Mouse (Mus musculus) forebrain, embryonic 16.5 days (tissue): ENCODE measurements at regions not wholly inside any gene's neighbourhood (a gene's known extent, or its start where the extent isn't known, plus 50 kb on each side); places are given as distances from the start of the nearest gene placed in this dataset.

Experiments
- ATAC-seq: fragments of 200-750 bp; cut with Nextera tagmentation; 2 replicates; pipeline ENCODE4 v1.8.0; 2017; ENCODE audit warnings: mild to moderate bottlenecking, moderate library complexity
- H3K27ac ChIP-seq: fragments of 300-500 bp; sonication (generic); 2 replicates; pipeline ENCODE4 v1.5.1; 2014; ENCODE audit warnings: low read length, control low read depth
- H3K27me3 ChIP-seq: fragments of 300-500 bp; sonication (generic); replicated peaks from 2 replicates; pipeline ENCODE4 v1.6.1; 2014; ENCODE audit warnings: low read length; ENCODE audit not compliant: control insufficient read depth, insufficient read depth
- H3K36me3 ChIP-seq: fragments of 300-500 bp; sonication (generic); 2 replicates; pipeline ENCODE4 v1.6.1; 2014; ENCODE audit not compliant: control insufficient read depth, insufficient read depth
- H3K4me1 ChIP-seq: fragments of 300-500 bp; sonication (generic); replicated peaks from 2 replicates; pipeline ENCODE4 v1.6.1; 2014; ENCODE audit warnings: low read length; ENCODE audit not compliant: control insufficient read depth, insufficient read depth
- H3K4me2 ChIP-seq: fragments of 300-500 bp; sonication (generic); 2 replicates; pipeline ENCODE4 v1.6.1; 2014; ENCODE audit warnings: mild to moderate bottlenecking, low read length, control low read depth
- H3K4me3 ChIP-seq: fragments of 300-500 bp; sonication (generic); replicated peaks from 2 replicates; pipeline ENCODE4 v1.5.1; 2014; ENCODE audit warnings: mild to moderate bottlenecking, low read length, control low read depth
- H3K9ac ChIP-seq: fragments of 300-500 bp; sonication (generic); replicated peaks from 2 replicates; pipeline ENCODE4 v1.6.1; 2014; ENCODE audit warnings: low read depth, low read length, control low read depth
- H3K9me3 ChIP-seq: fragments of 300-500 bp; sonication (generic); 2 replicates; pipeline ENCODE4 v1.6.1; 2016; ENCODE audit warnings: low read length; ENCODE audit not compliant: control insufficient read depth
- WGBS: fragments of 180-500 bp; shearing (Covaris S2); extraction: QIAGEN DNeasy Blood & Tissue Kit; methylation state at CpG from one replicate; pipeline ENCODE4 v1.1.7; 2014; 5-methylcytosine and 5-hydroxymethylcytosine counted together

DNA sequence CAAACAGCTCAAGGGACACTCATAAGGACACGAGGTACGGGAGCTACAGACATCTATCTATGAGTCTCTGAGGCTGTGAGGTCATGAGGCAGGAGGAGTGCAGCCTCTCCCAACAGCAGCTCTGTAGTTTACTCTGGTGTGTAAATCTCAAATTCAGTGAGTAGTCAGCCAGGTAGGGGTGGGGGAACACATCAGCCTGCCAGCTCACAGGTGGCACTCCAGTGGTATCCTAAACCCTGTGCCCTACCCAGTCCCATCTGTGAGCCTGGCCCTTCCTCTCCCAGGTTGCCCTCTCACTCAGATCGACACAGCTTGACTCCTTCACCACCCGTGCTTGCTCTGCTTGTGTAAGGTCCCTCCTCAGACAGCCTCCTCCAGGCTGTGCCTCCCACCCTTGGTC is 202.2 kb downstream of the Sipa1l2 start:
- no peak overlapping the region for H3K27ac ChIP-seq
- H3K4me1 ChIP-seq: 0 out of 2 replicates have a peak, but pooled peaks cover 4% of the 10 kb centered on the region
- H3K36me3 ChIP-seq: no peaks in the 10 kb centered on the region
- no peak overlapping the region for H3K9ac ChIP-seq
- H3K27me3 ChIP-seq: no peaks in the 10 kb centered on the region
- no peaks in the 10 kb centered on the region for H3K9me3 ChIP-seq
- no peak overlapping the region for H3K4me3 ChIP-seq
- 80% methylated on average over 4 of the region's 4 CpGs for WGBS
- no peak for ATAC-seq
- H3K4me2 ChIP-seq: no peak overlapping the region

DNA sequence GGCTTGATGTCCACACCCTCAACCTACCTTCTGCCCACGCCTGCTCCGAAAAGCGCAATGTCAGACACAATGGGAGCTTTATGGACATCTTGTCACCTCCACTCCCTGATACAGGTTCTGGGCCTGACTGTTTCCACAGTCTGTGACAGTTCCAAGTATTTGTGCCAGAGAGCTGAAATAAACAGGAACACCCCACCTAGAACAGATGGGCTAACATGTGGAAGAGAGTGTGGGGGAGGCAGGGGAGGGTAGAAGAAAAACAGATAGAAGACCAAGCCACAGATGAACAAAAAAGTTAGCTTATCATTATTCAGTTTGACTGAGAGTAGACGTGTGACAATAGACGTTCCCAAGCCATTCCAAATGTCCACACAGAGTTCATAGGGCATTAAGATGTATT is 204.6 kb downstream of the Sipa1l2 start:
- ATAC-seq: no peak
- H3K27me3 ChIP-seq: no peaks in the 10 kb centered on the region
- no peak overlapping the region for H3K4me3 ChIP-seq
- peaks cover 4% of the 10 kb centered on the region for H3K9me3 ChIP-seq
- 72% methylated on average over 5 of the region's 5 CpGs for WGBS
- H3K36me3 ChIP-seq: no peaks in the 10 kb centered on the region
- 0 out of 2 replicates have a peak, but pooled peaks cover 4% of the 10 kb centered on the region for H3K4me1 ChIP-seq
- H3K4me2 ChIP-seq: no peak overlapping the region
- H3K27ac ChIP-seq: no peak overlapping the region
- H3K9ac ChIP-seq: no peak overlapping the region

DNA sequence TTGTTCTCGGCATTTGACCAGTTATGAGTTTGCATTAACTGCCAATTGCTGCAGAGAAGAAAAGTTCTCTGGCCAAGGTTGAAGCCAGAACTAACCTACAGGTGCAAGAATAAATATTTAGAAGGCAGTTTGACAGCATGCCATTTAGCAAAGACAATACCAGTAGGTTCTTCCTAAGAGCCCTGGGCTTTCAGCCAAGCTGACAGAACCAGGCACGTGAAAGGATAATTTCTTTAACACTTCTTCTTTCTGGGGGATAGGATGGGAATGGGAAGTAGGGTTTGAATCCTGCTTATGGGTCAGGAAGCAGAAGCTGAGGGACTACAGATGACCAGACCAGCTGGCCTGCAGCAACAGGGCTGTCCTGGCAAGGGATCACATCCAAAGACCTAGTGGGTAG is 210.2 kb downstream of the Sipa1l2 start:
- H3K27me3 ChIP-seq: no peaks in the 10 kb centered on the region
- ATAC-seq: no peak
- WGBS: 46% methylated on average over 2 of the region's 2 CpGs
- H3K27ac ChIP-seq: no peak overlapping the region
- no peaks in the 10 kb centered on the region for H3K36me3 ChIP-seq
- peaks cover 4% of the 10 kb centered on the region for H3K4me1 ChIP-seq
- no peak overlapping the region for H3K9ac ChIP-seq
- H3K9me3 ChIP-seq: peaks cover 9% of the 10 kb centered on the region
- H3K4me3 ChIP-seq: no peak overlapping the region
- no peak overlapping the region for H3K4me2 ChIP-seq

DNA sequence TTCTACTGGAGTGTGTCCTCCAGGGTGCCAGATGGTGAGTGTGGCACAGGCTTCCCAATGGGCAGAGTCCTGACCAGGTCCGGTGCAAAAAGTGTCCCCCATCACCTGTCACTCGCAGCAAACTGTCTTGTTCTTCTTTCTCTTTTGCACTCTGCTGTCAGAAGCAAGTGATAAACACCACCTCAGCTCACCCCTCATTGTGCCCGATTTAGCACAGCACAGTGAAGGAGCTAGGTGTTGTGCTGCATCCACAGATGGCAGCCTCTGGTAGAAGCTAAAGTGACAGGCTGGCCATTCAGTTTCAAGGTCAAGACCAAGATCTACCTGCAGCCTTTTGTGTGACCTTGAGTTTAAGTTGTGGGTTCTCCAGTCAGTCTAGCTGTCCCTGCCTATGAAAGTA is 211.8 kb downstream of the Sipa1l2 start:
- 86% methylated on average over 3 of the region's 3 CpGs for WGBS
- H3K27ac ChIP-seq: no peak overlapping the region
- no peaks in the 10 kb centered on the region for H3K36me3 ChIP-seq
- H3K9me3 ChIP-seq: peaks cover 9% of the 10 kb centered on the region
- H3K4me3 ChIP-seq: no peak overlapping the region
- no peak for ATAC-seq
- peaks cover 4% of the 10 kb centered on the region for H3K4me1 ChIP-seq
- H3K4me2 ChIP-seq: no peak overlapping the region
- H3K9ac ChIP-seq: no peak overlapping the region
- no peaks in the 10 kb centered on the region for H3K27me3 ChIP-seq

DNA sequence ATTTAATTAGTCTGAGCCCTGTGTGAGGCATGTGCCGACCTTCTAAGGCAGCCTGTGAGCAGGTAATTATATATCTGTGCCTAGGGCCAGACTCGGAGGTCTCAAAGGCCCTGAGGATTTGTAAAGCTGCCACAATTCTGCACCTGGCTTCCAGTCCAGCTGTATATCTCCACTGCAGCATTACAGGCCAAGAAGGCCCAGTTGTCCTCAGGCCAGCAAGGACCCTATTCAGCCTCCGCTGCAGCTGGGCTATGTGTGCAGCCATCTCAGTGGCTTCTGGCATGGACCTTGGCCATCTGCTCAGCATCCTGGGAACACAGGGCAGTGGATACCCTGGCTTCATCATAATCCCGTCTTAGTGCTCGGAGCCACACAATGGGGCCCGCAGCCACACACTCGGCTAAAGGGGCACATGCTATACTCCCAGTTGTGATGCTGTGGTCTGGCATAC is 214.5 kb downstream of the Sipa1l2 start:
- H3K9me3 ChIP-seq: peaks cover 6% of the 10 kb centered on the region
- H3K4me3 ChIP-seq: no peak overlapping the region
- ATAC-seq: no peak
- no peak overlapping the region for H3K27ac ChIP-seq
- peaks cover 4% of the 10 kb centered on the region for H3K4me1 ChIP-seq
- no peak overlapping the region for H3K9ac ChIP-seq
- no peaks in the 10 kb centered on the region for H3K36me3 ChIP-seq
- no peaks in the 10 kb centered on the region for H3K27me3 ChIP-seq
- 46% methylated on average over 7 of the region's 7 CpGs for whole genome bisulfite sequencing
- H3K4me2 ChIP-seq: no peak overlapping the region

DNA sequence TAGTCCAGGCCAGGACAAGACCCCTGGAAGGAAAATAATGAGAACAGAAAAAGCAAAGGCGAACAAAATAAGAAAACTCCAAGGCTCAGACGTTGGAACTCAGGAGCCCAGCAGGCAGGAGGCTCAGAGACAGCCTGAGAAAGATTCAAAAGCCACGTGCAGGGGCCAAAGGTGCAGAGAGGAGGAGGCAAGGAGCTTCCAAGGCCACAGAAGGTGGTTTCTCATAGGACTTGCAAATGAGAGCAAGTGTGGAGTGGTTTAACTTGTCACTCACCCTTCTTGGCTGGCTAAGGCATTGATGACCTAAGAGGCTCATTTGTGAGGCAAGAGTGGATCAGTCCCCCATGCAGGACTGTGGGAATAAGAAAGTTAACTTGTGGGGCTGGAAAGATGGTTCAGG is 217.3 kb downstream of the Sipa1l2 start:
- Histone ChIP-seq H3K27ac (no peak overlapping the region), H3K36me3 (no peaks in the 10 kb centered on the region), H3K4me1 (peaks cover 10% of the 10 kb centered on the region), H3K4me2 (no peak overlapping the region), H3K9me3 (no peaks in the 10 kb centered on the region), H3K4me3 (no peak overlapping the region), H3K27me3 (no peaks in the 10 kb centered on the region), H3K9ac (no peak overlapping the region)
- ATAC-seq: no peak
- WGBS: 31% methylated on average over 3 of the region's 3 CpGs

DNA sequence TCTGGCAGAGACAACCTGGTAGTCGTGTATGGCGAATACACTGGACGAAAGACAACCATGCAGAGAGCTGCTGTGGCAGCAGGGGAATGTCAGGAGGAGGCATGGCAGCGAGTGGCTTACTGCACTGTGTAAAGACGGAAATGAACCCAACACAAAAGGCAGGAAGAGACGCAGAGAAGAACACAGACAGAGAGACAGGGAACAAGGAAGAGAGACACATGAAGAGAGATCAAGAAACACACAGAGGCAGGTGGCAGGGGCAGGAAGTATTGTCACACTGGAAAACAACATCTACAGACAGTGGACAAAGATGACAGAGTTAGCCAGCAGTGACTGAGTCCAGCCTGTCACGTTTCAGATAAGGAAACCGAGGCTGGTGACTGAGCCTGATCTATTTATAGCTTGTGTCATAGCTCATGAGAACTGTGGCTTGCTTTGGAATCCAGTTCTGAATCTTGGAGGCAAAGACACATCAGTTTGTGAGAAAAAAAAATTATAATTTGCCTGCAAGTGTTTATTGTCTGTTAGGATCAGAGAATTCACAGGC is 218.0 kb downstream of the Sipa1l2 start:
- peaks cover 10% of the 10 kb centered on the region for H3K4me1 ChIP-seq
- no peak overlapping the region for H3K4me2 ChIP-seq
- no peaks in the 10 kb centered on the region for H3K27me3 ChIP-seq
- no peak for ATAC-seq
- H3K9ac ChIP-seq: no peak overlapping the region
- WGBS: 80% methylated on average over 8 of the region's 8 CpGs
- H3K9me3 ChIP-seq: no peaks in the 10 kb centered on the region
- H3K36me3 ChIP-seq: no peaks in the 10 kb centered on the region
- no peak overlapping the region for H3K4me3 ChIP-seq
- no peak overlapping the region for H3K27ac ChIP-seq

DNA sequence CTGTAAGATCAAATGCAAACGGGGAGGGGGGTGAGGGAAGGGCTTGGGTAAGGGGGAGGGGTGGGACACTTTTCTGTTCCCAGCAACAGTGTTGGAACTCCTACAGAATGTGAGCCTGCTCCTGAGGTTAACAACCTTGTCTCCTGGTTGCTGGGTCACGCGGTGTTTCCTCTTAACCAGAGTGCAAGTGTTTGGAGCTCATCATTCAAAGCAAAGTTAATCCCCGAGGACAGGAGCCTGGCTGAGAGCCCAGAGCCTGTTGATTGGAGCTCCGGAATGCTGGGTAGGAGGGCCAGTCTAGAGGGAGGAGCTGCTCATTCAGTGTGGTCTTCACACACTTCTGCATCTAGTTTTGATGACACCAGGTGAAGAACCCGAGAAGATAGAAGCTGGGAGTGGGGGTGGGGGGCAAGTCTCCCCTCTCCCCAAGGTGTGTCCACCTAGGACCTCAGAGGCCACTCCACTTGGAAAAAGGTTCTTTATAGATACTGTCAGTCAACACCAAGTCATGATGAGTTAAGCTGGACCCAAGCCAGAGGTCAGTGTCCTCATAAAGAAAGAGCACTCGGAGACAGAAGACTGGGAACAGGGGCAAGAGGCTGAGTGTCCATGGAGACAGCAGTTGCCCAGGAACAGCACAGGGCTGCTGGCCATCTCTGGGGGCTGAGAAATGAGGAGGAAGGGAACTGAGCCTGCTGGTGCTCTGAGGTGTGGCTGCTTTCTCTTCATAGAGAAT is 220.2 kb downstream of the Sipa1l2 start:
- no peaks in the 10 kb centered on the region for H3K9me3 ChIP-seq
- WGBS: 10% methylated on average over 7 of the region's 7 CpGs
- H3K36me3 ChIP-seq: no peaks in the 10 kb centered on the region
- H3K9ac ChIP-seq: no peak overlapping the region
- H3K4me1 ChIP-seq: peaks cover 7% of the 10 kb centered on the region
- H3K4me3 ChIP-seq: no peak overlapping the region
- H3K27ac ChIP-seq: no peak overlapping the region
- ATAC-seq: peak; percentile 61; the same call in 1 of the 2 replicates
- no peaks in the 10 kb centered on the region for H3K27me3 ChIP-seq
- H3K4me2 ChIP-seq: no peak overlapping the region

DNA sequence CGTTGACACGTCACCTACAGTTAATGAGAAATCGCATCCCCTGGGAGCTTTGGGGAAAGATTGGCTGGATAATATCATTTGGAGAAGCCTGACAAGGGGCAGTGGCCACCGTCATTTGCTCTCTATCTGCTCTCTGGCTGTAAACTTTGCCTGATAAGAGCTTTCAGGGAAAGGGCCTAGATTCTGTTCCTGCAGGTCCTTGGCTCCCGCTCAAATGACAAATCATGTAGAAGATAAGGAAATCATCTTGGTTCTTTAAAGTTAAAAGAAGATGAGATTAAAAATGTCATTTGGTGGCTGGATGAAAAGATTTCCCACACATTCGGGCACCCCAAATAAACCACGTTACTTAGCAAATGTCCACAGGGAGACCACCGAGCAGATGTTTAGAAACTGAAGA is 223.4 kb downstream of the Sipa1l2 start:
- WGBS: 88% methylated on average over 8 of the region's 8 CpGs
- no peaks in the 10 kb centered on the region for H3K27me3 ChIP-seq

More for the DNA sequence above, 223.4 kb downstream of the Sipa1l2 start:
- H3K27ac ChIP-seq: no peak overlapping the region
- no peak for ATAC-seq
- H3K4me2 ChIP-seq: no peak overlapping the region
- peaks cover 7% of the 10 kb centered on the region for H3K4me1 ChIP-seq
- no peak overlapping the region for H3K4me3 ChIP-seq
- H3K9me3 ChIP-seq: no peaks in the 10 kb centered on the region
- no peaks in the 10 kb centered on the region for H3K36me3 ChIP-seq
- H3K9ac ChIP-seq: no peak overlapping the region
